11 mouse cellular contexts compared by ENCODE assay signal in the genomic region with DNA sequence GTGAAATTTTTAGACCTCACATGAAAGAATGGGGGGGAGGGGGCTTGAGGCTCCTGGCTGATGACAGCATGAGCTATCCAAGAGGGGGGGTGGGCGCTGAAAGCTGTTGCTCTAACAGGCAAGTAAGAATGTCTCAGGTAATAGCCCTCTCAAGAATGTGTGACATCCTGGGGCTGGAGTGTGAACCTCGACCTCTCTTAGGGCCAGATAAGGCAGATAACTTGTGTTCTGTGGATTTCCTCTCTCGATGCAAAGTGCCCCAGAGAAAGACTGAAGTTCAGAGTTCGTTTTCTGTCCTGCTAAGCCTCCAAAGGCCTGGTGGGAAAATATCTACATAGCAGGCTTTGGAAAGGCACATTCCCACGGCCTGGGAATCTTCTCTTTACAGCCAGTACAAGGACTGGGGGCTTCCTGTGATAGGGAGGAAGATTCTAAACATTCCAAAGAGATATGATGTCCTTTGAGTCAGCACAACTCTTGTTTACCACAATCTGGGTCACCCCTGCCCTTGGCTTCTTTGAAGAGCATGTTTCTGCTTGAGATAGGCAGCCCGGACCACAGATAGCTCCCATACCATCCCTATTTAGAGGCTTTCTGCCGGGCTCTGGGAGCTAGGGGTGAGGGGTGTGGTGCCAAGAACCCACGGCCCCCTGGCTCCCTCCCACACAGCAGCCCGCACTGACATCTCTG. TPM values are rescaled to one million over a fixed set of nuclear protein-coding genes. Genes with fewer than 3 reads are reported as not detected.
DNase-seq lines count a peak whose midpoint lies in the region; ATAC-seq and TF ChIP-seq lines count a peak whose summit lies in the region.
"Had no signal": no experiment of that assay in that cellular context is flagged by ENCODE, and none has a peak within 500 bp of the region (broad histone marks: within the 10 kb centered on the region; RNA-seq: fewer than 3 reads in every experiment).

No protein-coding gene starts in this region.

- no peaks in the 10 kb centered on the region for H3K9me3 ChIP-seq in heart, postnatal 0 days (replicated peaks; ENCODE audit: control insufficient read depth, low read length)
- no peaks in the 10 kb centered on the region for H3K9me3 ChIP-seq in intestine, embryonic 15.5 days

- no peaks in the 10 kb centered on the region for H3K36me3 ChIP-seq in heart, postnatal 0 days (replicated peaks; ENCODE audit: control insufficient read depth, insufficient read depth, low read length)
- H3K36me3 ChIP-seq in intestine, embryonic 15.5 days: no peaks in the 10 kb centered on the region

- no peak for DNase-seq in heart, postnatal 0 days (ENCODE audit: low spot score)
- DNase-seq in heart, postnatal 10 days: no peak
- peak; percentile 28 for DNase-seq in ovary, postnatal 36 days (ENCODE audit: low spot score)
- no peak for DNase-seq in ovary, postnatal 14 days (ENCODE audit: low spot score)
- peak; percentile 88 for DNase-seq in yolk sac, embryonic 10.5 days (ENCODE audit: low spot score)
- no peak for DNase-seq in adrenal gland, postnatal 10 days
- DNase-seq: cerebellum, postnatal 36 days; layer of hippocampus, postnatal 36 days; lung, adult 2 months; thymus, adult 18-20 months had no signal

- H3K27me3 ChIP-seq in heart, postnatal 0 days (ENCODE audit: control insufficient read depth, insufficient read depth, low read length): 0 out of 2 replicates have a peak, but pooled peaks cover 6% of the 10 kb centered on the region
- H3K27me3 ChIP-seq in intestine, embryonic 15.5 days (replicated peaks): peaks cover 4% of the 10 kb centered on the region; the same call in 1 of the 2 replicates

- no peak overlapping the region for H3K9ac ChIP-seq in heart, postnatal 0 days (replicated peaks; ENCODE audit: low read depth, low read length)
- H3K9ac ChIP-seq in intestine, embryonic 15.5 days: no peak overlapping the region

- 12% methylated on average over 9 of the region's 9 CpGs for WGBS in heart, postnatal 0 days
- WGBS in intestine, embryonic 15.5 days: 28% methylated on average over 9 of the region's 9 CpGs

- no peak overlapping the region for H3K4me3 ChIP-seq in heart, postnatal 0 days (ENCODE audit: low read depth, low read length)
- H3K4me3 ChIP-seq in intestine, embryonic 15.5 days (replicated peaks): no peak overlapping the region

- peak; percentile 13; the same call in 1 of the 2 replicates for ATAC-seq in heart, postnatal 0 days (ENCODE audit: insufficient read depth, low read depth)
- ATAC-seq in intestine, embryonic 15.5 days: peak; percentile 52

- H3K4me1 ChIP-seq in heart, postnatal 0 days (ENCODE audit: control insufficient read depth, insufficient read depth): peaks cover 34% of the 10 kb centered on the region
- H3K4me1 ChIP-seq in intestine, embryonic 15.5 days (replicated peaks): peaks cover 40% of the 10 kb centered on the region

- H3K4me2 ChIP-seq in heart, postnatal 0 days (ENCODE audit: low read depth, low read length): no peak overlapping the region
- no peak overlapping the region for H3K4me2 ChIP-seq in intestine, embryonic 15.5 days (replicated peaks)

- TF ChIP-seq EP300 in heart, postnatal 0 days (IDR thresholded peaks at IDR 0.05; ENCODE audit: low read depth): no peak

- no peak for TF ChIP-seq CTCF in heart, postnatal 0 days (IDR thresholded peaks at IDR 0.05; ENCODE audit: low read depth)

- intact Hi-C loops in heart, postnatal 10 days (cut with DNase I): no loop called here

- H3K27ac ChIP-seq in heart, postnatal 0 days (ENCODE audit: low read depth): peak overlapping the region; percentile 43
- H3K27ac ChIP-seq in intestine, embryonic 15.5 days: peak overlapping the region; percentile 76; the same call in 1 of the 2 replicates

RNA-seq across cellular contexts. Expression of gene Slf2, which starts 31.7 kb away (rescaled TPM):
- 19.3 and 30.6 TPM in 2 replicates for total RNA-seq in heart, postnatal 0 days (2014; rRNA removed; ENCODE audit: low replicate concordance)
- polyA plus RNA-seq in heart, postnatal 0 days (2015; fragmentation: Nextera tagmentation; extraction: Ambion mirVana): 17.3 and 20.5 TPM in 2 replicates
- total RNA-seq in heart, postnatal 10 days (2021): 10 to 100 TPM; 27.5 to 37.0 TPM
- 31.9 and 33.9 TPM in 2 replicates for polyA plus RNA-seq in intestine, embryonic 15.5 days (2015; fragmentation: Nextera tagmentation; extraction: Ambion mirVana)
- 10 to 100 TPM; 22.6 to 31.5 TPM for total RNA-seq in adrenal gland, postnatal 10 days (2021)

Comparison
In these comparisons a context has a peak if more than half of its experiments do, and no peak if none do; other contexts are left out.
1. DNase-seq: peak in ovary, postnatal 36 days (single experiment) and yolk sac, embryonic 10.5 days (single experiment); none in heart, postnatal 0 days (single experiment), heart, postnatal 10 days (0 of 2), ovary, postnatal 14 days (single experiment) and adrenal gland, postnatal 10 days (single experiment).